Mouse (Mus musculus): ENCODE measurements around the gene Sh3yl1.

Sh3yl1 gene

DNA sequence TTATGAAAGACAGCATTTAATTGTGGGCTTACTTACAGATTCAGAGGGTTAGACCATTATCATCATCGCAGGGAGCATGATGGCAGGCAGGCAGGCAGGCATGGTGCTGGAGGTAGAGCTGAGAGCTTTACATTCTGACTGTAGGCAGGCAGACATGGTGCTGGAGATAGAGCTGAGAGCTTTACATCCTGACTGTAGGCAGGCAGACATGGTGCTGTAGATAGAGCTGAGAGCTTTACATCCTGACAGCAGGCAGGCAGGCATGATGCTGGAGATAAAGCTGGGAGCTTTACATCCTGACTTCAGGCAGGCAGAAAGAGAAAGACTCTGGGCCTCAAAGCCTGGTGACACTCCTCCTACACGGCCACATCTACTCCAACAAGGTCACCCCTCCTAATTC is 59.2 kb downstream of the Sh3yl1 start:
- no peak for DNase-seq

DNA sequence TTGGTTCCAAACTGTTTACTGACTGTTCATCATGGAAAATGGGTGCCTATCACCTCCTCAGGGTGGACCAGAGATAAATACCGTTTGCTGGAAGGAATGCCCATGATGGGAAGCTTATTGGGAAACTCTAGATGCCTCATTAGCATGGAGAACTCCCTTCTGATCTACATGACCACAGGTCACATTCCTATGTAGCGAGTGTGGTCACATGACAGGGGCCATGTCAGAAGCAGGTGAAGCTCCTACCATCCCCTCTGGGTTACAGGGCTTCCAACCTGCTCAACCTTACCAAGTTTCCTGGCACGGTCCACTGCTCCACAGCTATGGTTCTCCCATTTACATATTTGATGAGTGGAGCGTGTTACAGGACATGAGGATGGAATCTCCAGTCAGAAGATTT is 92.3 kb downstream of the Sh3yl1 start:
- no peak for DNase-seq

- DNase-seq: peak; percentile 82
These were observed 93.5 kb downstream of the Sh3yl1 start for GRCm38 (mm10) chr12:31005010-31005409.

DNA sequence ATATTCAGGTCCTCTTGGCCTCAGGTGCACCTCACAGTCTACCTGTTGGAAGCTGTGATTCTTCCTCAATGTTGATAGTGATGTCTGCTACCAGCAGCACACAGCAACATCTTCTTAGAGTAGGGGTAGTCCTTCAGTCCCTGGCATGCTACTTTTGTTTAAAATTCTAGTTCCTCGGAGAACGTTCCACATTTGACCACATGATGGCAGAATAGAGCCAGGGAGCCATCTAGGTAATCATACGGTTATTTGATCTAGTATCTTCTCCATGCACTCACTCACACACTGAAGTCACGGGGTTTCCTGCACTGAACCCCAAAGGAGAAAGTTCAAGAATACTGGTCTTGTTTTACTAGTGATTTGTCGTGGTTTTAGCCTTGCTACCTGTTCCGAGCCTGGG is 96.7 kb downstream of the Sh3yl1 start:
- DNase-seq: peak; percentile 61
